Mouse (Mus musculus) kidney, adult 9 months (tissue): ENCODE data around the gene Sgf29.

Experiments used
- DNase-seq: peaks from one replicate; pipeline ENCODE4 v3.0.0; 2022

Sgf29 gene

GRCm38 (mm10) chr7:126642545-126643243 is 6.4 kb upstream of the Sgf29 start:
- no peak for DNase-seq

GRCm38 (mm10) chr7:126643244-126643617 is 5.9 kb upstream of the Sgf29 start:
- DNase-seq, result peak; percentile 63

GRCm38 (mm10) chr7:126644345-126644744 is 4.8 kb upstream of the Sgf29 start:
- DNase-seq, result no peak

GRCm38 (mm10) chr7:126644914-126645313 is 4.2 kb upstream of the Sgf29 start:
- DNase-seq, result no peak

- peak; percentile 55 for DNase-seq
Measured at GRCm38 (mm10) chr7:126645708-126646107, 3.4 kb upstream of the Sgf29 start.

- no peak for DNase-seq
Measured at GRCm38 (mm10) chr7:126648486-126648885, 623 bp upstream of the Sgf29 start.

- no peak for DNase-seq
Measured at GRCm38 (mm10) chr7:126650852-126651251, 1.7 kb downstream of the Sgf29 start.

GRCm38 (mm10) chr7:126653991-126654390 is 4.9 kb downstream of the Sgf29 start:
- no peak for DNase-seq

GRCm38 (mm10) chr7:126655695-126656094 is 6.6 kb downstream of the Sgf29 start:
- no peak for DNase-seq

GRCm38 (mm10) chr7:126657522-126657921 is 8.4 kb downstream of the Sgf29 start:
- no peak for DNase-seq

- DNase-seq, result no peak
Measured at GRCm38 (mm10) chr7:126659771-126660170, 10.7 kb downstream of the Sgf29 start.

GRCm38 (mm10) chr7:126663646-126664045 is 14.5 kb downstream of the Sgf29 start:
- DNase-seq, result no peak

- peak; percentile 61 for DNase-seq
Measured at GRCm38 (mm10) chr7:126665269-126665668, 16.2 kb downstream of the Sgf29 start.

- no peak for DNase-seq
Measured at GRCm38 (mm10) chr7:126667495-126668090, 18.5 kb downstream of the Sgf29 start.

- DNase-seq, result no peak
Measured at GRCm38 (mm10) chr7:126668452-126668851, 19.3 kb downstream of the Sgf29 start.

GRCm38 (mm10) chr7:126670152-126670551 is 21.0 kb downstream of the Sgf29 start:
- DNase-seq, result no peak

GRCm38 (mm10) chr7:126672111-126672510 is 23.0 kb downstream of the Sgf29 start:
- DNase-seq, result no peak

GRCm38 (mm10) chr7:126675104-126675503 is 26.0 kb downstream of the Sgf29 start:
- no peak for DNase-seq

- DNase-seq, result peak; percentile 89
Measured at GRCm38 (mm10) chr7:126676207-126676606, 27.1 kb downstream of the Sgf29 start, which contains the start of gene Sult1a1. Gene Sult1a1 (minus strand): TSS chr7:126676432.

- no peak for DNase-seq
Measured at GRCm38 (mm10) chr7:126676631-126677220, 27.6 kb downstream of the Sgf29 start.

GRCm38 (mm10) chr7:126678545-126679341 is 29.6 kb downstream of the Sgf29 start:
- DNase-seq, result peak; percentile 71

GRCm38 (mm10) chr7:126679683-126680082 is 30.6 kb downstream of the Sgf29 start:
- DNase-seq, result no peak

- DNase-seq, result peak; percentile 90
Measured at GRCm38 (mm10) chr7:126681221-126681620, 32.1 kb downstream of the Sgf29 start.
